Mouse (Mus musculus) embryonic fibroblast, embryonic 13.5 days (primary cell): ENCODE data around the gene Csrp2. TPM values are rescaled to one million over a fixed set of nuclear protein-coding genes. Genes with fewer than 3 reads are reported as not detected.

Source experiments
- H3K27ac ChIP-seq: 2 replicates; pipeline ENCODE4 v1.5.1; 2012; ENCODE audit warnings: low read length, control low read depth, inconsistent platforms; ENCODE audit not compliant: insufficient read depth
- H3K4me1 ChIP-seq: 2 replicates; pipeline ENCODE4 v1.6.1; 2011; ENCODE audit warnings: low read length; ENCODE audit not compliant: control insufficient read depth, insufficient read depth
- H3K4me3 ChIP-seq: 2 replicates; pipeline ENCODE4 v1.5.1; 2011; ENCODE audit warnings: mild to moderate bottlenecking, control low read depth, low read length; ENCODE audit not compliant: insufficient read depth
- CTCF ChIP-seq: IDR thresholded peaks from 2 replicates; pipeline ENCODE4 v1.5.1; 2011; ENCODE audit warnings: mild to moderate bottlenecking, control low read depth, low read length, moderate library complexity, borderline replicate concordance; ENCODE audit not compliant: insufficient read depth
- POLR2A ChIP-seq: IDR thresholded peaks from 2 replicates; pipeline ENCODE4 v1.6.1; 2011; ENCODE audit warnings: low read depth, mild to moderate bottlenecking, control low read depth, low read length, moderate library complexity
- polyA plus RNA-seq: library from polyadenylated mRNA; stranded (reverse); fragments of >200 nt; gene quantifications from 2 replicates; pipeline ENCODE4 v1.2.4, GENCODE M21; 2011; ENCODE audit warnings: low read depth; ENCODE audit not compliant: missing spikeins, insufficient read length

Csrp2 gene
- polyA plus RNA-seq, 1 experiment: 92.6 TPM

GRCm38 (mm10) chr10:110899744-110900501 lies 19.7 kb upstream of the Csrp2 start:
- TF ChIP-seq POLR2A: no peak
- no peak for TF ChIP-seq CTCF
- no peaks in the 10 kb centered on the region for H3K4me1 ChIP-seq
- no peak overlapping the region for H3K27ac ChIP-seq
- H3K4me3 ChIP-seq: no peak overlapping the region

DNA sequence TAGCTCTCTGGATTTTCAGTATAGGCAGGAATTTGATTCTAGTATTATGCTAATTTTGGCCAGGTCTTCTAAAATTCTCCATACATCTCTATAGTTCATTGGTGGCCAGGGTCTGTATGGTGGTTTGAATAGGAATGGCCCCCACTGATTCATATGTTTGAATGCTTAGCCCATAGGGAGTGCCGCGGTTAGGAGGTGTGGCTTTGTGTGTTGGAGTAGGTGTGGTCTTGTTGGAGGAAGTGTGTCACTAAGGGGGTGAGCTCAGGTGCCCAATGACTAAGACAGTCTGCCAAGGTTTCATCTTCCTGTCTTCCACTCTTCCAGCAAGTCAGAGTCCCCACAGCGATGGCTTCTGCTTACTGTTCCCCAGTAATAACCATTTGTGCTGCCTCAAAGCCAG lies 15.7 kb upstream of the Csrp2 start:
- Histone ChIP-seq H3K27ac (no peak overlapping the region), H3K4me3 (no peak overlapping the region), H3K4me1 (no peaks in the 10 kb centered on the region)
- no peak for TF ChIP-seq POLR2A
- TF ChIP-seq CTCF: no peak

- no peak for TF ChIP-seq CTCF
- Histone ChIP-seq H3K4me1 (peaks cover 2% of the 10 kb centered on the region), H3K4me3 (no peak overlapping the region), H3K27ac (no peak overlapping the region)
Measured at GRCm38 (mm10) chr10:110916666-110917344, 2.8 kb upstream of the Csrp2 start.

DNA sequence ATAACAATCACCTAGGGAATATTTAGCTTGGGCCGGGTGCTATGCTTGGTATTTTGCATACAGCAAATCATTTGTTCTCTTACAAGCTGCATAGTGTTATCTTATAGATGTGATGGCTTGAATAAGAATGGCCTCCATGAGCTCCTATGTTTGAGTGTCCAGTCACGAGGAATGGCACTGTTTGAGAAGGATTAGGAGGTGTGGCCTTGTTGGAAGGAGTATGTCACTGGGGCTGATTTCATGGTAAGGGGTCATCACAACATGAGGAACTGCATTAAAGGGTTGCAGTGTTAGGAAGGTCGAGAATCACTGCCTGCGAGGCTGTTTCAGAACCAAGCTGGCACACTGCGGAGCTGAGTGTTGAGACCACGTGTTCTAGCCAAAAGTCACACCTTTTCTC lies 2.1 kb upstream of the Csrp2 start:
- Histone ChIP-seq H3K4me3 (no peak overlapping the region), H3K4me1 (peaks cover 5% of the 10 kb centered on the region), H3K27ac (no peak overlapping the region)
- TF ChIP-seq CTCF (no peak), POLR2A (no peak)

DNA sequence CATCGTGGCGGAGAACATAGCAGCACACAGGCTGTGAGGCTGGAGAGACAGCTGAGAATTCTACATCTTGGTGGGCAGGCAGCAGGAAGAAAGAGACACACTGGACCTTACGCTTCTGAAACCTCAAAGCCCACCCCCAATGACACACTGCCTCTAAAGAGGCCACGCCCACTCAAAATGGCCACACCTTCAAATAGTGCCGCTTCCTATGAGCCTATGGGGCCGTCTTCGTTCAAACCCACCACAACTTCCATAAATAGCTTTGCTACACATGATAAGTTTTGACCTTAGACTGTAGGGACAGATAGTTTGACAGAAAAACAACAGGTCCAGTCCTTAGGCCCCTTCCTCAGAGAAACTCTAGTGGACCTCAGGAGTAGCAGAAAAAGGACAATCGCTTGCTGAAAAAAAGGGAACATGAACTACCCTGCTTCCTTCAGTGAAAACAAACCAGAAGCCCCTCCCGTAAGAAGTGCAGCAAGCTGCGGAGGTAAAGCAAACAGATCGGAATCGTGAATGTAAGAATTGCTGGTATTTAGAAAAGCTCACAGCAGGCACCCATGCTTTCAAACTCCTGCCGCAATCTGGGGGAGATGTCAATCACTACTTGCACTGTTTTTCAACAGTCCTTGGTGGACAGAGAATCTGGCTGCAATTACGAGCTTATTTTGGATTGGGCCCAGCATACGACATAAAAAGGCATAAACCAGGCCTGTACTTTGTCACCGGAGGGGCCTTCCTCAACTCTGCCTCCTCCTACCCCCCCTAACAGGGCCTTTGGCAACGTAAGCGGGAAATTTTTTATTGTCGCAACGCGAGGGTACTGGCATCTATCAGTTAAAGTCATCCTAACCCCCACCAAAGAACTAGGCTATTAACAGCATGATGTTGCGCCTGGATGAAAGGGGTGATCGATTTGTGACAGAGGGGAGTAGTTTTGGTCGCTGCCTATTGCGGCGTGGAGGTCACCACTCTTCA lies 886 bp upstream of the Csrp2 start:
- Histone ChIP-seq H3K4me1 (peaks cover 5% of the 10 kb centered on the region), H3K4me3 (peak overlapping the region; percentile 91), H3K27ac (peak overlapping the region; percentile 91)
- TF ChIP-seq CTCF (no peak), POLR2A (no peak)

DNA sequence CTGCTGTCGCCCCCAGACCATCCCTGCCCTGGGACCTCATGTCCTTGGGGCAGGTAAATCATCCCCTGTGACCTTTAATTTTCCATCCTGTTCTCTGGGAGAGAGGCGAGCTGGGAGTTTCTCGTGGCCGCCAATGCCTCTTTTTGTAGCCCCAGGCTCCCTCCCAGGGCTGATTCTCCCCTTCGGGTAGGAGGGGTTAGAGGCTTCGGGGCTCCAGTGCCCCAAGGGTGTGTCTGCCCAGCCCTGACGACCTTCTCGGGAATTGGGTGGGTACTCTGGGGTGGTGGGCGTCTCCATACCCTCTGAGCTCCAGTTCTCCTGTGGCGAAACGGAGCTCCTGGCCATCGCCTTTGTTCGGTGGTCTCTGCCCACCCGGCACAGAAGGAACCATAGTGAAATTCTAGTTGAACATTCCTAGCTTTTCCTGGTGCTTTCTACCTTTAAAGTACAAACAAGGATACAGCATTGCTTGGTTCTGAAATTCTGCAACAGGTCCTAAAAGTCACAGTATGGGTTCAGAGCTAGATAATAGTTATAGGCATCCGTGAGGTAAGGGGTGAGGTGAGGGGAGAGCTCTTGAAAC lies 870 bp downstream of the Csrp2 start:
- Histone ChIP-seq H3K4me1 (peaks cover 6% of the 10 kb centered on the region), H3K27ac (peak overlapping the region; percentile 45), H3K4me3 (peak overlapping the region; percentile 91)
- TF ChIP-seq CTCF: no peak
- no peak for TF ChIP-seq POLR2A

DNA sequence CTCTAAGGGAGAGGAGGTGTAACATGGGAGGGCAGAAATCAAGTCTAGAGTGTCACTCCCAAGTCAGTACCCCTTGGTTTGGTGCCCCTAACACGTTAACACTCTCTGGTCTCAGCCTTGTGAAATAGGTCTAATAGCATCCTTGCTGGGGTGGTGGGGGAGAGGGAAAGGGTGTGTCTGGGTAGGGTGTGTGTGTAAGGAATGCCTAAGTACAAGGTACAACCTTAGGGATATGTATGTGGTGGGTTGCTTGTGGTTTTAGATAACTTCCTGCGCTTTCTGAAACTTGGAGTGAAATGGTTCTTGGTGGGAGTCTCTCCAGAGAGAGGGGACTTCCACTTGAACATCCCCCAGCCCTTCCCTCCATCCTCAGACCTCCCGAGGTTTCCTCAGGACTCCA lies 2.3 kb downstream of the Csrp2 start:
- Histone ChIP-seq H3K4me3 (peak overlapping the region; percentile 91), H3K4me1 (peaks cover 15% of the 10 kb centered on the region), H3K27ac (no peak overlapping the region)
- TF ChIP-seq CTCF (no peak), POLR2A (no peak)

DNA sequence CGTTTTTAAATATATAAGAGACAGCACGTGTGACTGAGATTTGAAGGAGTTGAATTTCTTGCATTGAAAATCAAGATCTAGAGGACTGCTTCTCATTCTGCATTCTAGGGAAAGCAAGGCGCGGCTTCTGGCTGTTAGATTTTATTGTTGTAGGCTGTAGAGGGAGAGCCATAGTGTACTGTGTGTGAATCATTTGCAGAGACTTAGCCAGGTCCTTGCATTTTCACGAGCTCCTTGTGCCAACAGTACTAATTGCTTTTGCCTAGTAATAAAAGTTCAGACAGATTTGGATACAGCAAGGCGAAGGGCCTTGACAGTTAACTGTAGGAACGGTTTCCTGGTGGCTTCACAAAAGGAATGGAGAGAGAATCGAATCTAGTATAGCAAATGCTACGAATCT lies 3.0 kb downstream of the Csrp2 start:
- no peak for TF ChIP-seq POLR2A
- no peak for TF ChIP-seq CTCF
- Histone ChIP-seq H3K4me3 (peak overlapping the region; percentile 91; the same call in 1 of the 2 replicates), H3K4me1 (peaks cover 18% of the 10 kb centered on the region), H3K27ac (no peak overlapping the region)

DNA sequence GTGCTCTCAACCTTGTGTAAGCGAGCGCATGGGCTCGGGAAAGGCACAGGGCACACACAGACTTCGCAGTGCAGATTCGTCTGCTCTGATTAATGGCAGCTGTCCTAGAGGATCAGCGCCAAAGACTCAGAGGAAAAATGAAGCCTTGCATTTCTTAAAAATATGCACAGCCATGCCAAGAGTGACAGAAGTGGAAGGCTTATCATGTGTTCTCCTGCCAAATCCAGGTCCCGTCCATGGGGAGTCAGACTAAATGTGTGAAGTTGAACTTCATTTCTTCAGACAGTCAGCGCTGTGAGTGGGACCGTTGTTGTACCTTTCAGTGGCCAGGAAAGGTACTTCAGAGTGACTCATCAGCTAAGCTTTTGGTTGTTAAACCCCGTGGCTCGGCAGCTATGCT lies 7.9 kb downstream of the Csrp2 start:
- Histone ChIP-seq H3K4me1 (peaks cover 23% of the 10 kb centered on the region), H3K4me3 (no peak overlapping the region), H3K27ac (peak overlapping the region; percentile 62)
- TF ChIP-seq POLR2A (no peak), CTCF (no peak)

DNA sequence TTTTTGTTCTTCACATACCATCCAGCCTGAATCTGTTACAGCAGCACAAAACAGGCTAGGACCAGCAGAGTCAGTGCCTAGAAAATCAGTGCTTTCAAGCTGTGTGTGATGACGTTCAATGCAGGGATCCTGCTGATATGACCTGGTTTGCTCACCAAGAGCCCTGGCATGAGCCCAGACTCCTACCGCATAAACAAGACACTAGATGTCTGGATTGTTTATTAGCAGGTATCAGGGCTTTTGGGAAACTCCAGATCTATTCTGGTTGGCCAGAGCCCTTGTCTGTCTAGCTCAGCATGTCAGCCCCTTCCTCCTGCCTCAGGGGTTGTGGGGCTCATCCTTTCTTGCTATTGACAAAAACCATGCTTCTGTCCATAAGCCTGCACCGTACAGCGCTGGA lies 10.2 kb downstream of the Csrp2 start:
- TF ChIP-seq CTCF (no peak), POLR2A (no peak)
- Histone ChIP-seq H3K4me3 (no peak overlapping the region), H3K27ac (no peak overlapping the region), H3K4me1 (peaks cover 23% of the 10 kb centered on the region)
